Mouse (Mus musculus) stomach, postnatal 0 days (tissue): ENCODE data around the gene Cftr.

Experiments used
- CTCF ChIP-seq: IDR thresholded peaks from 2 replicates; pipeline ENCODE4 v1.5.1; 2016; ENCODE audit warnings: antibody characterized with exemption, low read depth, mild to moderate bottlenecking, moderate library complexity
- EP300 ChIP-seq: optimal IDR thresholded peaks from 2 replicates; pipeline ENCODE3; 2016; ENCODE audit warnings: antibody characterized with exemption

- TF ChIP-seq CTCF (no peak), EP300 (no peak)
Measured at GRCm38 (mm10) chr6:18360154-18360553, 189.7 kb downstream of the Cftr start.
